Mouse (Mus musculus) thymus, postnatal 25 days (tissue): ENCODE data around the gene Lat2.

Experiments
- DNase-seq: peaks from one replicate; pipeline ENCODE4 v3.0.0; 2022

Gene Lat2

GRCm38 (mm10) chr5:134611810-134612521 is 2.9 kb downstream of the Lat2 start:
- no peak for DNase-seq

DNA sequence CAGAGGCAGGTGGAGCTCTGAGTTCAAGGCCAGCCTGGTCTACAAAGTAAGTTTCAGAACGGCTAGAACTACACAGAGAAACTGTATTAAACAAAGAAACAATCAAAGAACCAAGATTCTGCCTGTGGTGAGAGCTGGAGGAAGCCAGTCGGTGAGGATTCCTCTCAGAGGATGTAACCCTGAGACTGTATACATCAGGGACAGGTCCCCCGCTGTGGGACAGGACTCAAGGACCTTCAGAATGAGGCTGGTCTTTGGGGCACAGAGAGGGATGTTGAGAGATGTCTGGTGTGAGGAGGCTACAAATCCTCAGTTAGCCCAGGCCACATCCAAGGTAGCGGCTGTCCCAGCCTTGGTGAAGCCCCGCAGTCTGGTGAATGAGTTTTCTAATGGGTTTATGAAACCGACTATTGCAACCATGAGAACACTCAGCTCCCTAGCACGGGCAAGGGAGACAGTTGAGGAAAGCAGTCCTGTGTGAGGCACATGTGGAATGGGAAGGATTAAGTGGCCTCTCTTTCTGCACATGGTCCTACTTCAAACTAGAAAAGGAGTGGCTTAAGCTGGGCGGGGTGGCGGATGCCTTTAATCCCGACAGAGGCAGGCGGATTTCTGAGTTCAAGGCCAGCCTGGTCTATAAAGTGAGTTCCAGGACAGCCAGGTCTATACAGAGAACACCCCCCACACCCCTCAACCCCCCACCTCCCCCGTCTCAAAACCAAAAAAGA is 4.7 kb downstream of the Lat2 start:
- DNase-seq: no peak

DNA sequence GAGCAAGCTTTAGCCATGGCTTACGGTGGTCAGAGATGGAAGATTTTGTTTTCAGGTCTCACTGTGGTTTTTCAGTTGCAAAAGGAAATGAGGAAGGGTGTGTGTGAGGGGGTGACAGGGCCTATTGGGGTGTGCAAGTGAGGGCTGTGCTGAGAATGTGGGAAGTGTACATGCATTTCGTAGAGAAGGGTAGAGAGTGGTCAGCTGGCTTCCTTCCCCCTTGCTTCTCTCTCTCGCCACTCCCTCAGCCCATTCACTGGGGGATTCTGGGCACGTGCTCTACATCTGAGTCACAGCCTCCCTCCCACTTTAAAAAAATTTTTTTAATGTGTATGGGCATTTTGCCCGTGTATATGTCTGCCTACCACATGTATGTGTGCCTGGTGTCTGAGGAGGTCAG is 7.7 kb downstream of the Lat2 start:
- DNase-seq: peak; percentile 21

DNA sequence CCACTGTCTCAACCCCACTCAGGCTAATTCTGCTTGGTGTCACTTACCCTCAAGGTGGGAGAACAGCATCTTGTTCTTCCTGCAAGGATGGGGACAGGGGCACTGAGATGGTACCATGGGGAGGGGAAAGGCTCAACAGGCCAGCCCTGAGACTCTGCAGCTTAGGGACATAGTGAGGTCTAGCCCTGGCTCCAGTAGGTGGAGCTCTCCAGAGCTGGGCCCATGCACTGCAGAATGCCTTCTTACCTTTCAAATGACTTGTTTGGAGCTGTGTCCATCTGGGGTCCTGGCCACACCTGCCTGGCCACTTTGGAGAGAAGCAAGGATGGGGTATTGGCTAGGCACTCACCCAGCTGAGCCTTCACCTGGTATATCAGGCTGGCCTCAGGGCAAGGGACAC is 8.5 kb downstream of the Lat2 start:
- peak; percentile 26 for DNase-seq

DNA sequence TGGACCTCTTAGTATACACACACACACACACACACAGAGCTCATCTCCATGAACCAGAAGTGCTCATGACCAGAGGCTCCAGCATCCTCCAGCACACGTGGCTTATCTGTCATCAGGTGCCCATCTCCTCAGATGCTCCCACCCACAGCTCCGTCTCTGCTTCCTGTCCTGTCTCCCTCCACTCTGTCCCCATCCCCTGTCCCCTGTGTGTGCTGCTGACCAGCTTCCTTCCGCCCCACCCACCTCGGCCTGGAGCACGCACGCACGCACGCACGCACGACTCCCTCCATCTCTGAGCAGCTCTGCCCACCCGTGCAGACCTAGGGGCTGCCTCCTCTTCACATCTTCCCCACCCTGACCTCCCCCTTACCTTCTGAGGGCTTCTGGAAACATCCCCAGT is 10.4 kb downstream of the Lat2 start:
- no peak for DNase-seq

GRCm38 (mm10) chr5:134597711-134598110 is 17.1 kb downstream of the Lat2 start:
- no peak for DNase-seq

- no peak for DNase-seq
Measured at GRCm38 (mm10) chr5:134593093-134593492, 21.7 kb downstream of the Lat2 start.

- no peak for DNase-seq
Measured at GRCm38 (mm10) chr5:134592026-134592581, 22.7 kb downstream of the Lat2 start.

- DNase-seq: no peak
Measured at GRCm38 (mm10) chr5:134589900-134590299, 24.9 kb downstream of the Lat2 start.

GRCm38 (mm10) chr5:134584798-134585197 is 30.0 kb downstream of the Lat2 start:
- no peak for DNase-seq

DNA sequence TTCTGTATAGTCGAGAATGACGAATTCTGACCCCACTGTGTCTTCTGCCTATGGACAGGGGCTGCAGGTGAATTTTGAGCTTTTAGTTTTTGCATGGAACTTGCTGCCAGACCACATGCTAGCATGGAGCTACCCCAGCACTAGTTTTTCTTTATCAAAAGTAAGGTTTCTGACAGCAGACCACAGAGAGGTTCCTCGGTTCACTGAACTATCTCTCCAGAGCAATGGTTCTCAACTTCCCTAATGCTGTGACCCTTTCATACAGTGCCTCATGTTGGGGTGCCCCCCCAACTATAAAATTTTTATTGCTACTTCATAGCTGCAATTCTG is 31.0 kb downstream of the Lat2 start:
- no peak for DNase-seq

DNA sequence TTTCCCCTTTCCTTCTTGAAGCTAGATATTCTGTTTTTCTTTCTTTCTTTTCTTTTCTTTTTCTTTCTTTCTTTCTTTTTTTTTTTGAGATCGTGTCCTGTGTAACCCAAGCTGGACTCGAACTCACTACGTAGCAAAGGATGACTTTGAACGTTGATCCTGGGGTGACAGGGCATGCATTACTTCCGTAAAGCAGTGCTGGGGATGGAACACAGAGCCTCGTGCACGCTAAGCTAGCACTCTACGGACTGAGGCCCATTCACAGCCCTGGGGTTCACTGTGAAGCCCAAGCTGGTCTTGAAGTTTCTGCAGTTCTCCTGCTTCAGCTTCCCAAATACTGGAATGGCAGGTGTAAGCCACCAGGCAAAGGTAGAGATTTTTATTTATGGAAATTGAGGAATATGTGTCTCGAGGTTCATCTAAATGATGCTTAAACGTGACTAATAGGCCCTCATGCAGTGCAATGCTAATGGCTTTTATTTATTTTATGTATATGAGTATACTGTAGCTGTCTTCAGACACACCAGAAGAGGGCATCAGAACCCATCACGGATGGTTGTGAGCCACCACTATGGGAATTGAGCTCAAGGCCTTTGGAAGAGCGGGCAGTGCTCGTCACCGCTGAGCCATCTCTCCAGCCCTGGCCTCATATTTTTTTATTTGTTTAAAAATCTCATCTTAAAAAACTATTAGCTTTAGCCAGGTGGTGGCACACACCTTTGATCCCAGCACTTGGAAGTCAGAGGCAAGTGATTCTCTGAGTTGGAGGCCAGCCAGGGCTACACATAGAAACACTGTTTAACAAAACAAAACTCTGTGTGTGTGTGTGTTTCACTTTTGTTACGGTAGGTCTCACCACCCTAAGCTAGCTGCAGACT is 31.6 kb downstream of the Lat2 start:
- DNase-seq: no peak

DNA sequence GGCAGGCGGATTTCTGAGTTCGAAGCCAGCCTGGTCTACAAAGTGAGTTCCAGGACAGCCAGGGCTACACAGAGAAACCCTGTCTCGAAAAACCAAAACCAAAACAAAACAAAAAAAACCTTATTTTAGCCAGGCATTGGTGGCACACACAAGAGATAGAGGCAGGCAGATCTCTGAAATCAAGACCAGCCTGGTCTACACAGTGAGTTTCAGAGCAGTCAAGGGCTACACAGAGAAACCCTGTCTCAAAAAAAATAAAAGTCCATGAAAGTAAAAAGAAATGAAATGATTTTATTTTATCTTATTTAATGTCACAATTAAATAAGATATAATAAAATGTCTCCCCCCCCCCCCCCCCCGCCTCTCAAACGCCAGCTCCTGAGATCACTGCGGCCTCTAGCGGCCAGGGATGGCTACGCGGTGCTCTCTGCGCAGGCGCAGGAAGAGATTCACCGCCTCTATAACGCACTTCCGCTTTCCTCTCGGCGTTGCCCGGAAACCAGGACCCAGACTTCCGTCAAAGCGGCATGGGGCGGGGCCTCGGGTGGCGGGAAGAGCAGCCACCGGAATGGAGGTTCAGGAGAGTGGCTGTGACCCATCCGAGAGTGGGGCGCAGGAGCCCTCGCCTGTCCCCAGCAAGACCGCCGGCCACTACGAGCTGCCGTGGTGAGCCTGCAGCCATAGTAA is 32.5 kb downstream of the Lat2 start:
- peak; percentile 98 for DNase-seq

DNA sequence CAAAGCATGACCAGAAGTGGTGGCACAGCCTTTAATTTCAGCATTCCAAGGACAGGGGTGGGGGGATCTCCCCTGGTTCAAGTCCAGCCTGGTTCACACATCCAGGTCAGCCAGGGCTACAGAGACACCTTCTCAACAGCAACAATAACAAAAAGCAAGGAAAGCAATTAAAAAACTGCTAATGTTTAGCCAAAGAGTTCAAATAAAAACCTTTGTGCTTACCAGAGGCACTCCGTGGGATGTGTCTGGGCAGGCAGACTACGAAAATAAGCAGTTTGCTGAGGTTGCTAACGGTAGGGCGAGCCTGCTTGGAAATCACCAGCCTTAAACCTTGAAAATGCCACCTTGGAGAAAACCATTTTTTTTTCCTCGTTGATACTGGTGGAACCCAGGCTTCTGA is 33.7 kb downstream of the Lat2 start, which contains the start of gene Rfc2:
Gene Rfc2, plus strand, starts transcription at position 221 of the 400 bp plus-strand sequence.
- no peak for DNase-seq

GRCm38 (mm10) chr5:134579135-134579534 is 35.7 kb downstream of the Lat2 start:
- DNase-seq: no peak

- no peak for DNase-seq
Measured at GRCm38 (mm10) chr5:134577534-134577933, 37.3 kb downstream of the Lat2 start.

GRCm38 (mm10) chr5:134576517-134577220 is 38.2 kb downstream of the Lat2 start:
- no peak for DNase-seq

DNA sequence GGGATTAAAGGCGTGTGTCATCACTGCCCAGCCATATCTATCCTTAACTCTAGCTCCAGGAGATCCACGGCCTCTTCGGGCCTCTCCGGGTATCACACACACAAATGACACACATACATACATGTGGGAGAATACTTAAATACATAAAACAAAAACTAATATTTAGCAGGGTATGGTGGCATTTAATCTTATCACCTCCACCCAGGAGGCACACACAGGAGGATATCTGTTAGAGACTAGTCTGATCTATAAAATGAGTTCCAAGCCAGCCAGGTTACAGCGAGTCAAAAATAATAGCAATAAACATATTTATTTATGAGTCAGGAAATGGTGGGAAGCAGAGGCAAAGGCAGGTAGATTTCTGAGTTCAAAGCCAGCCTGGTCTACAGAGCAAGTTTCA is 39.0 kb downstream of the Lat2 start:
- DNase-seq: no peak

GRCm38 (mm10) chr5:134572508-134573214 is 42.2 kb downstream of the Lat2 start:
- no peak for DNase-seq

GRCm38 (mm10) chr5:134571730-134572507 is 42.9 kb downstream of the Lat2 start:
- DNase-seq: peak; percentile 45
